Mouse (Mus musculus) liver, embryonic 13.5 days (tissue): Measurements from ENCODE around the gene Pdzrn3. TPM values are rescaled to one million over a fixed set of nuclear protein-coding genes. Genes with fewer than 3 reads are reported as not detected.

Source experiments
- ATAC-seq: fragments of 200-750 bp; cut with Nextera tagmentation; 2 replicates; pipeline ENCODE4 v1.8.0; 2017; ENCODE audit warnings: low read depth, mild to moderate bottlenecking, moderate number of reproducible peaks, moderate library complexity
- DNase-seq: peaks from one replicate; pipeline ENCODE4 v3.0.0; 2022
- H3K27ac ChIP-seq: fragments of 300-500 bp; sonication (generic); 2 replicates; pipeline ENCODE4 v1.5.1; 2015; ENCODE audit warnings: moderate library complexity, mild to moderate bottlenecking, inconsistent platforms
- H3K27me3 ChIP-seq: fragments of 300-500 bp; sonication (generic); 2 replicates; pipeline ENCODE4 v1.6.1; 2015; ENCODE audit warnings: mild to moderate bottlenecking, inconsistent platforms
- H3K36me3 ChIP-seq: fragments of 300-500 bp; sonication (generic); 2 replicates; pipeline ENCODE4 v1.6.1; 2015; ENCODE audit warnings: mild to moderate bottlenecking, inconsistent platforms
- H3K4me1 ChIP-seq: fragments of 300-500 bp; sonication (generic); replicated peaks from 2 replicates; pipeline ENCODE4 v1.6.1; 2015; ENCODE audit warnings: inconsistent platforms
- H3K4me2 ChIP-seq: fragments of 300-500 bp; sonication (generic); 2 replicates; pipeline ENCODE4 v1.6.1; 2015; ENCODE audit warnings: inconsistent platforms, mild to moderate bottlenecking, moderate library complexity
- H3K4me3 ChIP-seq: fragments of 300-500 bp; sonication (generic); replicated peaks from 2 replicates; pipeline ENCODE4 v1.5.1; 2015; ENCODE audit warnings: mild to moderate bottlenecking, inconsistent platforms
- H3K9ac ChIP-seq: fragments of 300-500 bp; sonication (generic); 2 replicates; pipeline ENCODE4 v1.6.1; 2015; ENCODE audit warnings: mild to moderate bottlenecking, inconsistent platforms
- H3K9me3 ChIP-seq: fragments of 300-500 bp; sonication (generic); replicated peaks from 2 replicates; pipeline ENCODE4 v1.6.1; 2016; ENCODE audit warnings: inconsistent platforms
- WGBS: fragments of 180-500 bp; shearing (Covaris S2); methylation state at CpG from one replicate; pipeline ENCODE4 v1.1.7; 2015; ENCODE audit not compliant: insufficient replicate concordance; 5-methylcytosine and 5-hydroxymethylcytosine counted together
- polyA plus RNA-seq: library from polyadenylated mRNA; unstranded; fragments of >200 nt; fragmentation: Nextera tagmentation; extraction: Ambion mirVana; gene quantifications from 2 replicates; pipeline ENCODE4 v1.2.1, GENCODE M21; 2015

Gene Pdzrn3
- polyA plus RNA-seq, 1 experiment from 2014 or later: 0.36 TPM

GRCm38 (mm10) chr6:101217756-101218155 lies 159.9 kb downstream of the Pdzrn3 start:
- 67% methylated on average over 6 of the region's 6 CpGs for whole genome bisulfite sequencing
- Histone ChIP-seq H3K27ac (no peak overlapping the region), H3K4me3 (no peak overlapping the region), H3K36me3 (no peaks in the 10 kb centered on the region), H3K4me1 (no peaks in the 10 kb centered on the region), H3K9ac (no peak overlapping the region), H3K27me3 (no peaks in the 10 kb centered on the region), H3K4me2 (no peak overlapping the region), H3K9me3 (no peaks in the 10 kb centered on the region)
- DNase-seq: no peak
- ATAC-seq: no peak

GRCm38 (mm10) chr6:101215436-101215791 lies 162.3 kb downstream of the Pdzrn3 start:
- Histone ChIP-seq H3K9ac (no peak overlapping the region), H3K27me3 (no peaks in the 10 kb centered on the region), H3K36me3 (no peaks in the 10 kb centered on the region), H3K4me3 (no peak overlapping the region), H3K4me2 (no peak overlapping the region), H3K27ac (no peak overlapping the region), H3K4me1 (no peaks in the 10 kb centered on the region), H3K9me3 (no peaks in the 10 kb centered on the region)
- no peak for ATAC-seq
- no peak for DNase-seq
- 64% methylated on average over 16 of the region's 16 CpGs for WGBS

- H3K4me1 ChIP-seq: no peaks in the 10 kb centered on the region
- DNase-seq (no peak), ATAC-seq (no peak)
- WGBS: 75% methylated on average over 8 of the region's 8 CpGs
- no peaks in the 10 kb centered on the region for H3K36me3 ChIP-seq
- H3K27me3 ChIP-seq: no peaks in the 10 kb centered on the region
- no peak overlapping the region for H3K4me2 ChIP-seq
- no peak overlapping the region for H3K9ac ChIP-seq
- no peak overlapping the region for H3K4me3 ChIP-seq
- H3K9me3 ChIP-seq: no peaks in the 10 kb centered on the region
- no peak overlapping the region for H3K27ac ChIP-seq
Measured at GRCm38 (mm10) chr6:101214734-101215435, 162.8 kb downstream of the Pdzrn3 start.

- Histone ChIP-seq H3K4me3 (no peak overlapping the region), H3K9me3 (no peaks in the 10 kb centered on the region), H3K9ac (no peak overlapping the region), H3K27me3 (no peaks in the 10 kb centered on the region), H3K4me1 (no peaks in the 10 kb centered on the region), H3K36me3 (no peaks in the 10 kb centered on the region), H3K27ac (no peak overlapping the region), H3K4me2 (no peak overlapping the region)
- WGBS: 67% methylated on average over 5 of the region's 5 CpGs
- ATAC-seq (no peak), DNase-seq (no peak)
Measured at GRCm38 (mm10) chr6:101213066-101213465, 164.6 kb downstream of the Pdzrn3 start.

- WGBS: 66% methylated on average over 6 of the region's 6 CpGs
- Histone ChIP-seq H3K4me2 (no peak overlapping the region), H3K27me3 (no peaks in the 10 kb centered on the region), H3K9me3 (no peaks in the 10 kb centered on the region), H3K27ac (no peak overlapping the region), H3K36me3 (no peaks in the 10 kb centered on the region), H3K4me3 (no peak overlapping the region), H3K4me1 (no peaks in the 10 kb centered on the region), H3K9ac (no peak overlapping the region)
- no peak for DNase-seq
- no peak for ATAC-seq
Measured at GRCm38 (mm10) chr6:101212086-101212485, 165.6 kb downstream of the Pdzrn3 start.

- H3K4me1 ChIP-seq: no peaks in the 10 kb centered on the region
- no peaks in the 10 kb centered on the region for H3K36me3 ChIP-seq
- no peak overlapping the region for H3K4me2 ChIP-seq
- no peak overlapping the region for H3K27ac ChIP-seq
- 58% methylated on average over 8 of the region's 8 CpGs for WGBS
- H3K27me3 ChIP-seq: no peaks in the 10 kb centered on the region
- DNase-seq (no peak), ATAC-seq (no peak)
- H3K9ac ChIP-seq: no peak overlapping the region
- no peaks in the 10 kb centered on the region for H3K9me3 ChIP-seq
- H3K4me3 ChIP-seq: no peak overlapping the region
Measured at GRCm38 (mm10) chr6:101211361-101211841, 166.3 kb downstream of the Pdzrn3 start.

GRCm38 (mm10) chr6:101198943-101199298 lies 178.8 kb downstream of the Pdzrn3 start:
- DNase-seq (no peak), ATAC-seq (no peak)
- Histone ChIP-seq H3K9ac (no peak overlapping the region), H3K4me2 (no peak overlapping the region), H3K4me3 (no peak overlapping the region), H3K4me1 (no peaks in the 10 kb centered on the region), H3K36me3 (no peaks in the 10 kb centered on the region), H3K27ac (no peak overlapping the region), H3K27me3 (peaks cover 11% of the 10 kb centered on the region), H3K9me3 (no peaks in the 10 kb centered on the region)
- WGBS: 34% methylated on average over 8 of the region's 8 CpGs

GRCm38 (mm10) chr6:101198284-101198942 lies 179.3 kb downstream of the Pdzrn3 start:
- H3K4me2 ChIP-seq: no peak overlapping the region
- 29% methylated on average over 24 of the region's 24 CpGs for WGBS
- no peak overlapping the region for H3K27ac ChIP-seq
- no peaks in the 10 kb centered on the region for H3K36me3 ChIP-seq
- DNase-seq: no peak
- H3K9ac ChIP-seq: no peak overlapping the region
- no peaks in the 10 kb centered on the region for H3K9me3 ChIP-seq
- H3K4me1 ChIP-seq: no peaks in the 10 kb centered on the region
- no peak for ATAC-seq
- no peak overlapping the region for H3K4me3 ChIP-seq
- H3K27me3 ChIP-seq: peaks cover 11% of the 10 kb centered on the region

GRCm38 (mm10) chr6:101197642-101198041 lies 180.1 kb downstream of the Pdzrn3 start:
- ATAC-seq: no peak
- H3K4me3 ChIP-seq: no peak overlapping the region
- DNase-seq: no peak

GRCm38 (mm10) chr6:101195891-101196290 lies 181.8 kb downstream of the Pdzrn3 start:
- DNase-seq (no peak), ATAC-seq (no peak)
- Histone ChIP-seq H3K4me1 (no peaks in the 10 kb centered on the region), H3K9me3 (no peaks in the 10 kb centered on the region), H3K4me2 (no peak overlapping the region), H3K4me3 (no peak overlapping the region), H3K27me3 (peaks cover 11% of the 10 kb centered on the region), H3K27ac (no peak overlapping the region), H3K36me3 (no peaks in the 10 kb centered on the region), H3K9ac (no peak overlapping the region)
- 37% methylated on average over 5 of the region's 5 CpGs for WGBS

More at GRCm38 (mm10) chr6:101197642-101198041, 180.1 kb downstream of the Pdzrn3 start:
- Histone ChIP-seq H3K9me3 (no peaks in the 10 kb centered on the region), H3K36me3 (no peaks in the 10 kb centered on the region), H3K9ac (no peak overlapping the region), H3K4me2 (no peak overlapping the region), H3K27me3 (peaks cover 11% of the 10 kb centered on the region), H3K27ac (no peak overlapping the region), H3K4me1 (no peaks in the 10 kb centered on the region)
- 16% methylated on average over 5 of the region's 5 CpGs for WGBS

GRCm38 (mm10) chr6:101194386-101194925 lies 183.2 kb downstream of the Pdzrn3 start:
- no peak overlapping the region for H3K9ac ChIP-seq
- no peak overlapping the region for H3K27ac ChIP-seq
- no peak overlapping the region for H3K4me2 ChIP-seq
- WGBS: 61% methylated on average over 8 of the region's 8 CpGs
- H3K9me3 ChIP-seq: no peaks in the 10 kb centered on the region
- no peak for ATAC-seq
- H3K36me3 ChIP-seq: no peaks in the 10 kb centered on the region
- H3K4me1 ChIP-seq: no peaks in the 10 kb centered on the region
- no peak for DNase-seq
- peaks cover 11% of the 10 kb centered on the region for H3K27me3 ChIP-seq
- H3K4me3 ChIP-seq: no peak overlapping the region

- ATAC-seq: no peak
- DNase-seq: no peak
Measured at GRCm38 (mm10) chr6:101191576-101191975, 186.1 kb downstream of the Pdzrn3 start.

More at GRCm38 (mm10) chr6:101191576-101191975, 186.1 kb downstream of the Pdzrn3 start:
- H3K27me3 ChIP-seq: no peaks in the 10 kb centered on the region
- no peak overlapping the region for H3K4me3 ChIP-seq
- H3K36me3 ChIP-seq: no peaks in the 10 kb centered on the region
- H3K9ac ChIP-seq: no peak overlapping the region
- H3K9me3 ChIP-seq: no peaks in the 10 kb centered on the region
- H3K4me2 ChIP-seq: no peak overlapping the region
- 73% methylated on average over 5 of the region's 5 CpGs for WGBS
- no peak overlapping the region for H3K27ac ChIP-seq
- H3K4me1 ChIP-seq: no peaks in the 10 kb centered on the region
